Mouse (Mus musculus) small intestine, adult 2 months (tissue): ENCODE results near the gene Ppp1r3c.

Experiments used
- CTCF ChIP-seq: fragments of 200-500 bp; IDR thresholded peaks from 2 replicates; pipeline ENCODE4 v1.5.1; 2012; ENCODE audit warnings: low read depth, mild to moderate bottlenecking, control low read depth, inconsistent platforms, low read length, moderate library complexity, mixed read lengths; ENCODE audit not compliant: insufficient replicate concordance, insufficient read length; ENCODE audit errors: extremely low read depth
- POLR2A ChIP-seq: fragments of 200-500 bp; IDR thresholded peaks from 2 replicates; pipeline ENCODE4 v1.6.1; 2012; ENCODE audit warnings: low read depth, mild to moderate bottlenecking, control low read depth, inconsistent platforms, low read length, moderate library complexity

DNA sequence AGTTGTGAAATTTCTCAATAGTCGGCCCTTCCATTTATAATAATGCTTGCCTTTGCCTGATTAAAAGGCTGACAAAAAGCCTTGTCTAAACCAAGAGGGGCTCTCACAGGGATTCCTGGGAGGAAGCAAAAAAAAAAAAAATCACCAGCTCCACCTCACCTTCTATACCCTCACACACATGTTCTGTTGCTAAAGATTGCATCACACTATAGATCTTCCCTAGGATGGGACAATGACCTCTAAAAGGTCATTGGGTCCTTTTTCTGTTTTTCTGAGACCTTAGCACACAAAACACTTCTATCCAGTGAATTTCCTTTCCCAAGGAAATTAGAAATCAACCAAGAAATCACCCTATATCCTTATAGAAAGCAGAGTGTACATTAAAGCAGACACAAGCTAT lies 43.9 kb upstream of the Ppp1r3c start:
- TF ChIP-seq CTCF (no peak), POLR2A (no peak)
